Mouse (Mus musculus): Measurements from ENCODE around the gene 1500009C09Rik. TPM values are rescaled to one million over a fixed set of nuclear protein-coding genes. Genes with fewer than 3 reads are reported as not detected.

Gene 1500009C09Rik
- polyA plus RNA-seq (2015; fragmentation: Illumina TruSeq; extraction: RNeasy Lipid Tissue Mini Kit (QIAGEN cat#74804); ENCODE audit: insufficient read depth, low replicate concordance) = not detected

GRCm38 (mm10) chr15:82252097-82252496, at the start of gene 1500009C09Rik:
Gene 1500009C09Rik (plus strand): TSS chr15:82252397.

GRCm38 (mm10) chr15:82212752-82213063, 39.5 kb upstream of the 1500009C09Rik start, which contains the start of gene Shisa8:
Gene Shisa8 (minus strand): TSS chr15:82212815.

GRCm38 (mm10) chr15:82223657-82224601, 28.3 kb upstream of the 1500009C09Rik start, which contains the start of gene Tnfrsf13c:
Gene Tnfrsf13c (minus strand): TSS chr15:82224369.

GRCm38 (mm10) chr15:82244115-82244804, 7.9 kb upstream of the 1500009C09Rik start, which contains the start of gene Cenpm:
Gene Cenpm (minus strand): TSS chr15:82244748.

GRCm38 (mm10) chr15:82274593-82274926, 22.4 kb downstream of the 1500009C09Rik start, which contains the start of gene Sept3:
Gene Sept3 (plus strand): TSS chr15:82274893.

GRCm38 (mm10) chr15:82298764-82299561, 46.8 kb downstream of the 1500009C09Rik start, which contains the start of gene Wbp2nl:
Gene Wbp2nl (plus strand): TSS chr15:82298954.

Other genes with a start within 250 kb of the 1500009C09Rik start
- gene Desi1, start 218.5 kb upstream of the 1500009C09Rik start, polyA plus RNA-seq (2015; fragmentation: Illumina TruSeq; extraction: RNeasy Lipid Tissue Mini Kit (QIAGEN cat#74804); ENCODE audit: insufficient read depth, low replicate concordance) = 24.1 TPM
- 237 TPM for gene Snu13, start 204.8 kb upstream of the 1500009C09Rik start, polyA plus RNA-seq (2015; fragmentation: Illumina TruSeq; extraction: RNeasy Lipid Tissue Mini Kit (QIAGEN cat#74804); ENCODE audit: insufficient read depth, low replicate concordance)
- gene 4930407I10Rik, start 193.2 kb upstream of the 1500009C09Rik start, polyA plus RNA-seq (2015; fragmentation: Illumina TruSeq; extraction: RNeasy Lipid Tissue Mini Kit (QIAGEN cat#74804); ENCODE audit: insufficient read depth, low replicate concordance) = not detected
- not detected for gene Mei1, start 182.4 kb upstream of the 1500009C09Rik start, polyA plus RNA-seq (2015; fragmentation: Illumina TruSeq; extraction: RNeasy Lipid Tissue Mini Kit (QIAGEN cat#74804); ENCODE audit: insufficient read depth, low replicate concordance)
- 33.7 TPM for gene Ccdc134, start 124.5 kb upstream of the 1500009C09Rik start, polyA plus RNA-seq (2015; fragmentation: Illumina TruSeq; extraction: RNeasy Lipid Tissue Mini Kit (QIAGEN cat#74804); ENCODE audit: insufficient read depth, low replicate concordance)
- gene Srebf2, start 105.2 kb upstream of the 1500009C09Rik start, polyA plus RNA-seq (2015; fragmentation: Illumina TruSeq; extraction: RNeasy Lipid Tissue Mini Kit (QIAGEN cat#74804); ENCODE audit: insufficient read depth, low replicate concordance) = 50.6 TPM
- 0.11 TPM for gene Shisa8, start 39.6 kb upstream of the 1500009C09Rik start, polyA plus RNA-seq (2015; fragmentation: Illumina TruSeq; extraction: RNeasy Lipid Tissue Mini Kit (QIAGEN cat#74804); ENCODE audit: insufficient read depth, low replicate concordance)
- gene Tnfrsf13c, start 28.0 kb upstream of the 1500009C09Rik start, polyA plus RNA-seq (2015; fragmentation: Illumina TruSeq; extraction: RNeasy Lipid Tissue Mini Kit (QIAGEN cat#74804); ENCODE audit: insufficient read depth, low replicate concordance) = 108 TPM
- 4.6 TPM for gene Cenpm, start 7.6 kb upstream of the 1500009C09Rik start, polyA plus RNA-seq (2015; fragmentation: Illumina TruSeq; extraction: RNeasy Lipid Tissue Mini Kit (QIAGEN cat#74804); ENCODE audit: insufficient read depth, low replicate concordance)
- gene Sept3, start 22.5 kb downstream of the 1500009C09Rik start, polyA plus RNA-seq (2015; fragmentation: Illumina TruSeq; extraction: RNeasy Lipid Tissue Mini Kit (QIAGEN cat#74804); ENCODE audit: insufficient read depth, low replicate concordance) = 3.2 TPM
- not detected for gene Wbp2nl, start 46.6 kb downstream of the 1500009C09Rik start, polyA plus RNA-seq (2015; fragmentation: Illumina TruSeq; extraction: RNeasy Lipid Tissue Mini Kit (QIAGEN cat#74804); ENCODE audit: insufficient read depth, low replicate concordance)
- 51.6 TPM for gene Naga, start 86.5 kb downstream of the 1500009C09Rik start, polyA plus RNA-seq (2015; fragmentation: Illumina TruSeq; extraction: RNeasy Lipid Tissue Mini Kit (QIAGEN cat#74804); ENCODE audit: insufficient read depth, low replicate concordance)
- gene Pheta2, start 86.5 kb downstream of the 1500009C09Rik start, polyA plus RNA-seq (2015; fragmentation: Illumina TruSeq; extraction: RNeasy Lipid Tissue Mini Kit (QIAGEN cat#74804); ENCODE audit: insufficient read depth, low replicate concordance) = 4.0 TPM
- gene Smdt1, start 86.6 kb downstream of the 1500009C09Rik start, polyA plus RNA-seq (2015; fragmentation: Illumina TruSeq; extraction: RNeasy Lipid Tissue Mini Kit (QIAGEN cat#74804); ENCODE audit: insufficient read depth, low replicate concordance) = 64.5 TPM
- 263 TPM for gene Ndufa6, start 101.9 kb downstream of the 1500009C09Rik start, polyA plus RNA-seq (2015; fragmentation: Illumina TruSeq; extraction: RNeasy Lipid Tissue Mini Kit (QIAGEN cat#74804); ENCODE audit: insufficient read depth, low replicate concordance)
- gene Cyp2d22, start 127.9 kb downstream of the 1500009C09Rik start, polyA plus RNA-seq (2015; fragmentation: Illumina TruSeq; extraction: RNeasy Lipid Tissue Mini Kit (QIAGEN cat#74804); ENCODE audit: insufficient read depth, low replicate concordance) = 10.1 TPM
- gene Cyp2d11, start 141.6 kb downstream of the 1500009C09Rik start, polyA plus RNA-seq (2015; fragmentation: Illumina TruSeq; extraction: RNeasy Lipid Tissue Mini Kit (QIAGEN cat#74804); ENCODE audit: insufficient read depth, low replicate concordance) = not detected
- not detected for gene Cyp2d10, start 154.8 kb downstream of the 1500009C09Rik start, polyA plus RNA-seq (2015; fragmentation: Illumina TruSeq; extraction: RNeasy Lipid Tissue Mini Kit (QIAGEN cat#74804); ENCODE audit: insufficient read depth, low replicate concordance)
- not detected for gene Cyp2d9, start 181.0 kb downstream of the 1500009C09Rik start, polyA plus RNA-seq (2015; fragmentation: Illumina TruSeq; extraction: RNeasy Lipid Tissue Mini Kit (QIAGEN cat#74804); ENCODE audit: insufficient read depth, low replicate concordance)